Mouse (Mus musculus) E14TG2a.4 (cell line): ENCODE results near the gene Dnal4.

ENCODE experiments used
- CTCF ChIP-seq: conservative IDR thresholded peaks from 2 replicates; pipeline ENCODE4 v1.5.1; 2014; ENCODE audit warnings: low read length
- NANOG ChIP-seq: IDR thresholded peaks from 2 replicates; pipeline ENCODE4 v1.6.1; 2014; ENCODE audit warnings: borderline replicate concordance, low read length, mixed read lengths

DNA sequence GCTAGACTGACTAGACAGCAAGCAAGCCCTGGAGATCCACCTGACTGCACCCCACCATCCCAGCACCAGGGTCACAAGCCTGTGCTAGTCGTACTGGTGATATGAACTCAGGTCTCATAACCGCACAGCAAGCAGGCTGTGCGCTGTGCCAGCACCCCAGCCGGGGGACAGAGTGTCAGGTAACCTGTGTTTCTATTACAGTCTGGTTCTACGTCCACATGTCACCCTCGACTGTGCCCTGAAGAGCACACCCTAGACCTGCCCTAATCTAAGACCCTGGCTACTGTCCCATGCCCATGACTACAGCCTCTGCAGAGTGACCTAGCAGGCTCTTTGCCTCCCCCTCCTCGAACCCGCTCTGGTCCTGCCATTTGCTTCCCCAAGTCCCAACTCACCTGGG is 44.5 kb downstream of the Dnal4 start:
- TF ChIP-seq CTCF = no peak
- no peak for TF ChIP-seq NANOG
